Mouse (Mus musculus): ENCODE measurements around the gene Heatr5a. TPM values are rescaled to one million over a fixed set of nuclear protein-coding genes. Genes with fewer than 3 reads are reported as not detected.

The Heatr5a gene
- polyA plus RNA-seq, 1 experiment from 2014 or later, result 12.2 TPM

GRCm38 (mm10) chr12:51829290-51830076 is 141.6 kb downstream of the Heatr5a start, which contains the start of gene Hectd1:
Hectd1 (minus strand) TSS chr12:51829536.
- Histone ChIP-seq H3K27ac (replicated peaks) (peak within 1 kb of the TSS; percentile 99), H3K36me3 (replicated peaks) (peaks cover 27% of the 10 kb centered on the region), H3K9me3 (no peaks in the 10 kb centered on the region), H3K4me1 (peaks cover 22% of the 10 kb centered on the region), H3K4me3 (peak within 1 kb of the TSS; percentile 98), H3K27me3 (replicated peaks; ENCODE audit: low read depth, poor library complexity, severe bottlenecking) (peaks cover 13% of the 10 kb centered on the region)
- DNase-seq (ENCODE audit: low spot score), result peak; percentile 89
- under 1% methylated on average over 112 of the region's 114 CpGs for WGBS

GRCm38 (mm10) chr12:51828716-51829289 is 142.3 kb downstream of the Heatr5a start:
- WGBS, result under 1% methylated on average over 66 of the region's 66 CpGs
- DNase-seq (ENCODE audit: low spot score), result peak; percentile 73
- H3K4me3 ChIP-seq, result peak overlapping the region; percentile 98

GRCm38 (mm10) chr12:51827958-51828650 is 143.0 kb downstream of the Heatr5a start:
- Histone ChIP-seq H3K4me3 (peak overlapping the region; percentile 98), H3K27me3 (replicated peaks; ENCODE audit: low read depth, poor library complexity, severe bottlenecking) (peaks cover 13% of the 10 kb centered on the region), H3K9me3 (no peaks in the 10 kb centered on the region), H3K27ac (replicated peaks) (peak overlapping the region; percentile 99), H3K36me3 (replicated peaks) (peaks cover 34% of the 10 kb centered on the region), H3K4me1 (peaks cover 22% of the 10 kb centered on the region)
- no peak for DNase-seq (ENCODE audit: low spot score)
- WGBS, result 35% methylated on average over 6 of the region's 6 CpGs

More at GRCm38 (mm10) chr12:51828716-51829289, 142.3 kb downstream of the Heatr5a start:
- H3K27ac ChIP-seq (replicated peaks), result peak overlapping the region; percentile 99
- H3K4me1 ChIP-seq, result peaks cover 22% of the 10 kb centered on the region
- no peaks in the 10 kb centered on the region for H3K9me3 ChIP-seq
- H3K27me3 ChIP-seq (replicated peaks; ENCODE audit: low read depth, poor library complexity, severe bottlenecking), result peaks cover 13% of the 10 kb centered on the region
- peaks cover 34% of the 10 kb centered on the region for H3K36me3 ChIP-seq (replicated peaks)

Other genes starting within 250 kb of the Heatr5a start
- 34.1 and 35.1 TPM in 2 replicates for gene Hectd1, start 141.8 kb downstream of the Heatr5a start, polyA plus RNA-seq (2016; fragmentation: Nextera tagmentation; extraction: Ambion mirVana)
- 23.5 and 24.3 TPM in 2 replicates for gene Dtd2, start 35.2 kb upstream of the Heatr5a start, polyA plus RNA-seq (2016; fragmentation: Nextera tagmentation; extraction: Ambion mirVana)
- gene Gpr33, start 56.7 kb upstream of the Heatr5a start, polyA plus RNA-seq (2016; fragmentation: Nextera tagmentation; extraction: Ambion mirVana), result not detected in 2 replicates
- 17.6 and 18.3 TPM in 2 replicates for gene Nubpl, start 126.4 kb upstream of the Heatr5a start, polyA plus RNA-seq (2016; fragmentation: Nextera tagmentation; extraction: Ambion mirVana)